Mouse (Mus musculus) midbrain, embryonic 11.5 days (tissue): ENCODE results near the gene Zbtb5. TPM values are rescaled to one million over a fixed set of nuclear protein-coding genes. Genes with fewer than 3 reads are reported as not detected.
"Not testable (repeated sequence)": the region's sequence is repeated elsewhere in the genome, so short reads cannot be mapped to it uniquely, and the experiment has no call there.

Source experiments
- ATAC-seq: fragments of 200-750 bp; cut with Nextera tagmentation; 2 replicates; pipeline ENCODE4 v1.8.0; 2017; ENCODE audit warnings: moderate TSS enrichment, moderate library complexity; ENCODE audit not compliant: low FRiP score
- DNase-seq: peaks from one replicate; pipeline ENCODE4 v3.0.0; 2015; ENCODE audit warnings: low spot score; ENCODE audit errors: missing footprints
- H3K27ac ChIP-seq: fragments of 300-500 bp; sonication (generic); 2 replicates; pipeline ENCODE4 v1.5.1; 2014; ENCODE audit warnings: low read depth, low read length
- H3K27me3 ChIP-seq: fragments of 300-500 bp; sonication (generic); 2 replicates; pipeline ENCODE4 v1.6.1; 2014; ENCODE audit warnings: mild to moderate bottlenecking, low read length, moderate library complexity, mixed read lengths; ENCODE audit not compliant: control insufficient read depth, insufficient read depth
- H3K36me3 ChIP-seq: fragments of 300-500 bp; sonication (generic); 2 replicates; pipeline ENCODE4 v1.6.1; 2014; ENCODE audit warnings: mild to moderate bottlenecking, low read length, moderate library complexity, mixed read lengths; ENCODE audit not compliant: control insufficient read depth, insufficient read depth
- H3K4me1 ChIP-seq: fragments of 300-500 bp; sonication (generic); 2 replicates; pipeline ENCODE4 v1.6.1; 2014; ENCODE audit warnings: low read length; ENCODE audit not compliant: control insufficient read depth, insufficient read depth
- H3K4me2 ChIP-seq: fragments of 300-500 bp; sonication (generic); 2 replicates; pipeline ENCODE4 v1.6.1; 2014; ENCODE audit warnings: mild to moderate bottlenecking, moderate library complexity
- H3K4me3 ChIP-seq: fragments of 300-500 bp; sonication (generic); 2 replicates; pipeline ENCODE4 v1.5.1; 2014; ENCODE audit warnings: low read depth, low read length
- H3K9ac ChIP-seq: fragments of 300-500 bp; sonication (generic); 2 replicates; pipeline ENCODE4 v1.6.1; 2014; ENCODE audit warnings: low read length
- H3K9me3 ChIP-seq: fragments of 300-500 bp; sonication (generic); 2 replicates; pipeline ENCODE4 v1.6.1; 2016; ENCODE audit warnings: low read length; ENCODE audit not compliant: control insufficient read depth
- WGBS: fragments of 180-500 bp; shearing (Covaris S2); extraction: QIAGEN DNeasy Blood & Tissue Kit; methylation state at CpG from one replicate; pipeline ENCODE4 v1.1.7; 2014; 5-methylcytosine and 5-hydroxymethylcytosine counted together
- polyA plus RNA-seq: library from polyadenylated mRNA; unstranded; fragments of >200 nt; fragmentation: Nextera tagmentation; extraction: Ambion mirVana; gene quantifications from 2 replicates; pipeline ENCODE4 v1.2.1, GENCODE M21; 2014

Gene Zbtb5
- polyA plus RNA-seq: 41.2 and 44.7 TPM in 2 replicates

DNA sequence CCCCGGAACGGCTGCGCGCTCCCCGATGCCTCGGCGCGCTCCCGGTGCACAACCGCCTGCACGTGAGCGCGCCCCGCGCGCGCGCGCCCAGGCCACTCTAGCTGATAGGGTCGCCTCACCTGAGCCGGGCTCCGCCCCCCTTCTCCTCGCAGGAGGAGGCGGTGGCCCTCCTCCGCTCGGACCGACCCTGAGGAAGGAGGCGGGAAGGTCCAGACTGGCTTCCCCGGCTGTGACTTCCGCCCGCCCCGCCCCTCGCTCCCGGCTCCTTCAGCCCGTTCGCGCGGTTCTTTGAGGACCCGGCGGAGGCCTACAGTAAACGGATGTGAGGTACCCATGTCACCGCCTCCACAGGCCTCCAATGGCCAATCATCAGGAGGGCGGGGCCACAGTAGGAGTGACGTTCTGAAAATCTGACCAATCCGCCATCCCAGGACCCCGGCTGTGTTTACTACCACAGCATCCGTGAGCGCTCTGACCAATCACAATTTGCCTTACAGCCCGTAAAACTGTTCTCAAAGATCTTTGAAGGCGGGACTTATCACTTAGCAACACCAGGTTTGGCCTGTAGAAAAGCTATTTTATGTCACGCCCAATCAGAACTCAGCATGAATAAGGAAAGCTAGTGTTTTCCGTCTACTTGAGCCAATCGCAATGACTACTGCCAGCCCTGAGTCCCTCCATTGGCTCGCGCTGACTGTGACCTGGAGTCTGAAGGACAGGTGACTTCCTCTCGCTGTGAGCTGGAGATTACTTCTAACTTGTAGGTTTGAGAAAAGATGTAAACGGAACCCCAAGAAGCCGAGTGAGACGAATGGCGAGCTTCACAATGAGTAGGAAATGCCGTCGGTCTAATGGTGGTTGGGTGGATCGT, at the start of gene Zbtb5:
Gene Zbtb5, minus strand, starts transcription at position 308 of the 871 bp plus-strand sequence.
- Histone ChIP-seq H3K4me1 (peaks cover 20% of the 10 kb centered on the region), H3K4me2 (peak within 1 kb of the TSS; percentile 68), H3K9me3 (no peaks in the 10 kb centered on the region), H3K27ac (peak within 1 kb of the TSS; percentile 90), H3K9ac (peak within 1 kb of the TSS; percentile 79), H3K27me3 (no peaks in the 10 kb centered on the region), H3K4me3 (peak within 1 kb of the TSS; percentile 57), H3K36me3 (no peaks in the 10 kb centered on the region)
- WGBS: under 1% methylated on average over 46 of the region's 63 CpGs
- ATAC-seq (peak; percentile 99), DNase-seq (peak; percentile 99)

DNA sequence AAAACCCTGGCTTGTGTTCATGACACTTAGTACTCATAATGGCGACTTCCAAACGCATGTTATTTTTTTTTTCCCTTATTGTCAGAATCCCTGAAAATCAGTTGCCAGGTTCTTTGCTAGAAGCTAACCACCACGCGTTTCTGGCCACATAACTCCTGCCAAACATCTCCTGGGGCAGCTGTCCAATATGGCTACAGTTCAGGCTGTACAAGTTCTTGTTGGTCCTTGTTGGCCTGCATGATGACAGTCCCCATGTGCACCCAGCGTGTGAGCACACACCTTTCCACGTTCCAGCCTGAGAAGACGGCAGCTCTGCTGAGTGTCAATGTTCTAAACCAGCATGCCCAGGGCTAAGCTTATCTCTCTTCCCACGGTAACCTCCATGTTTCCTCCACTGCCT, 43.2 kb upstream of the Zbtb5 start:
- WGBS: 90% methylated on average over 8 of the region's 8 CpGs
- no peak overlapping the region for H3K9ac ChIP-seq
- no peak for DNase-seq
- no peak for ATAC-seq
- H3K4me2 ChIP-seq: no peak overlapping the region
- H3K9me3 ChIP-seq: no peaks in the 10 kb centered on the region
- no peaks in the 10 kb centered on the region for H3K4me1 ChIP-seq
- H3K36me3 ChIP-seq: no peaks in the 10 kb centered on the region
- H3K4me3 ChIP-seq: no peak overlapping the region
- no peaks in the 10 kb centered on the region for H3K27me3 ChIP-seq
- no peak overlapping the region for H3K27ac ChIP-seq

GRCm38 (mm10) chr4:45054862-45055261, 42.6 kb upstream of the Zbtb5 start:
- H3K4me3 ChIP-seq: no peak overlapping the region
- H3K27me3 ChIP-seq: no peaks in the 10 kb centered on the region
- WGBS: 57% methylated on average over 3 of the region's 3 CpGs
- DNase-seq: no peak
- no peak overlapping the region for H3K9ac ChIP-seq
- no peaks in the 10 kb centered on the region for H3K36me3 ChIP-seq
- H3K9me3 ChIP-seq: no peaks in the 10 kb centered on the region
- no peak overlapping the region for H3K4me2 ChIP-seq
- H3K4me1 ChIP-seq: no peaks in the 10 kb centered on the region
- no peak for ATAC-seq
- no peak overlapping the region for H3K27ac ChIP-seq

DNA sequence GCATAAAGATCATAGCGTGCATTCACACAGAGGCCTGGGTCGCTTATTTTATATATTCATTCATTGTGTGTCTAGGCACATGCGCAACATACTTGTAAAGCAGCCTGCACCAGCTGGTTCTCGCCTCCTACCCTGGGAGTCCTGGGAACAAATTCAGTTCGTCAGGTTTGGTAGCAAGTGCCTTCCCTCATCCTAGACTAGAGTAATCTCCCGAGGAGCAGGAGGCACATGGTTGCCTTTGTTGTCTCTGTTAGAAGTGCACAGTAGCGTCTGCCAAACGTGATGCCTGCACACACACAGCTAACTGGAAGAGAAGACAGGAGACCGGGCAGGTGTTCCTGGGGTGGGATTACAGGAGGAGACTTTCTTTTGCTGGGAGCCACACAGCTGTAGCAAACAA, 35.7 kb upstream of the Zbtb5 start:
- Histone ChIP-seq H3K27ac (no peak overlapping the region), H3K4me2 (no peak overlapping the region), H3K9ac (no peak overlapping the region), H3K36me3 (no peaks in the 10 kb centered on the region), H3K27me3 (no peaks in the 10 kb centered on the region), H3K4me3 (no peak overlapping the region), H3K4me1 (no peaks in the 10 kb centered on the region), H3K9me3 (no peaks in the 10 kb centered on the region)
- ATAC-seq (no peak), DNase-seq (no peak)
- WGBS: 78% methylated on average over 9 of the region's 9 CpGs

- Histone ChIP-seq H3K27me3 (no peaks in the 10 kb centered on the region), H3K36me3 (no peaks in the 10 kb centered on the region), H3K4me2 (no peak overlapping the region), H3K4me1 (no peaks in the 10 kb centered on the region), H3K9ac (no peak overlapping the region), H3K4me3 (no peak overlapping the region), H3K9me3 (no peaks in the 10 kb centered on the region), H3K27ac (no peak overlapping the region)
- DNase-seq: no peak
- 86% methylated on average over 9 of the region's 9 CpGs for WGBS
- no peak for ATAC-seq
These were observed 35.2 kb upstream of the Zbtb5 start for GRCm38 (mm10) chr4:45047286-45047887.

DNA sequence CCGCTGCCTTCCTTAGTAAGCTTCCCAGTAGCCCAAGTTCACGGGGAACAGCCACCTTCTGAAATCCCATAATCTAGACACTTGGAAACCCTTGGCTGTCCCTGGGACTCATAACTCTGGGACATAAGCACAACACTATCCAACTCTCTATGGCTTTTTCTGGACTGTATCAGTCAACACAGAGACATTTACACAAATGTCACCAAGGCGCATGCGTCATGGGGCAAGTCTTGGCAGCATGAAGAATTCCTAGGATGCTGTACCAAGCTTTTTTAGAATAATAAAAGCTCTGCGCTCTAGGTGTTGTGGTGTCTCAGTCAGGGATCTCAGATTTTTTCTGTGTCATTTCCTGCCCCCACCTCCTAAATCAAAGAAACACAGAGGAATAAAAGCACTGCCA, 34.5 kb upstream of the Zbtb5 start:
- Histone ChIP-seq H3K4me3 (no peak overlapping the region), H3K27ac (no peak overlapping the region), H3K27me3 (no peaks in the 10 kb centered on the region), H3K9me3 (no peaks in the 10 kb centered on the region), H3K4me1 (no peaks in the 10 kb centered on the region), H3K36me3 (no peaks in the 10 kb centered on the region), H3K9ac (no peak overlapping the region), H3K4me2 (no peak overlapping the region)
- ATAC-seq: no peak
- WGBS: 94% methylated on average over 5 of the region's 5 CpGs
- DNase-seq: no peak

GRCm38 (mm10) chr4:45040795-45041194, 28.6 kb upstream of the Zbtb5 start:
- DNase-seq (no peak), ATAC-seq (no peak)
- WGBS: 79% methylated on average over 7 of the region's 7 CpGs
- Histone ChIP-seq H3K9me3 (no peaks in the 10 kb centered on the region), H3K4me1 (no peaks in the 10 kb centered on the region), H3K9ac (no peak overlapping the region), H3K36me3 (peaks cover 3% of the 10 kb centered on the region; the same call in 1 of the 2 replicates), H3K4me2 (no peak overlapping the region), H3K27ac (no peak overlapping the region), H3K27me3 (no peaks in the 10 kb centered on the region), H3K4me3 (no peak overlapping the region)

GRCm38 (mm10) chr4:45039546-45039945, 27.3 kb upstream of the Zbtb5 start:
- not testable (repeated sequence) for ATAC-seq, H3K4me1 ChIP-seq, H3K4me3 ChIP-seq, H3K27me3 ChIP-seq, H3K36me3 ChIP-seq, H3K27ac ChIP-seq, H3K9ac ChIP-seq, H3K9me3 ChIP-seq, H3K4me2 ChIP-seq, DNase-seq
- 94% methylated on average over 7 of the region's 7 CpGs for WGBS

DNA sequence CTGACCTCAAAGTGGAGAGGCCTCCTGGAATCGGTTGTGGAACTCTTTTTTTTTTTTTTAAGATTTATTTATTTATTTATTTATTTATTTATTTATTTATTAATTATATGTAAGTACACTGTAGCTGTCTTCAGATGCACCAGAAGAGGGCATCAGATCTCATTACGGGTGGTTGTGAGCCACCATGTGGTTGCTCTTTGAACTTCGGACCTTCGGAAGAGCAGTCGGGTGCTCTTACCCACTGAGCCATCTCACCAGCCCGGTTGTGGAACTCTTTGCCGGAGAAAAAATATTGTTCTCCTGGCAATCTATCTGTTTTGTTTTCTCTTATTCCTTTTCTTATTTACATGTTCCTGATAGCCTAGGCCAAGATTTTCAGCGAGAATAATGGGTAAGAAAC, 26.7 kb upstream of the Zbtb5 start:
- H3K4me2 ChIP-seq, ATAC-seq, H3K4me3 ChIP-seq, H3K9me3 ChIP-seq, H3K4me1 ChIP-seq, H3K27me3 ChIP-seq, H3K9ac ChIP-seq, H3K27ac ChIP-seq, DNase-seq, H3K36me3 ChIP-seq: not testable (repeated sequence)
- WGBS: 60% methylated on average over 8 of the region's 8 CpGs
